In the genomic region with DNA sequence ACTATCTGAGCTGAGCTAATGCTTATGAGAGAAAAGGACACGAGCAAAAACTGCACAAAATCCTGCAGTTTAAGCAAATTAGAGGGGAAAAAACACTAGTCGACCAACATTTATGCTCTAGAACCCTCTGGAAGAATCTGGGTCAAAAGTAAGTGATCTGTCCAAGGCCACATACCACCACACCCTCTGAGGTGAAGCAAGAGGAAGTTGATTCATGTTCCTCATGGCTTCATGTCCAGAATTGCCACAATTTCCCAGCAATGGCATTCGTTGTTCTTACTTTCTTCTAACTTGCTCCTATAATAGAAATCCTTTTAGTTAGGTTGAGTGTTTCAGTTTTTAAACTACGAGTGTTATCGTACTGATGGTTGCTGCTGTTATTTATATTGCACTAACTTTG, we compare ENCODE assay signal across 28 mouse cellular contexts. TPM values are rescaled to one million over a fixed set of nuclear protein-coding genes. Genes with fewer than 3 reads are reported as not detected.
A peak's percentile ranks its signal among the peaks of the same experiment; 100 is the strongest.
DNase-seq lines count a peak whose midpoint lies in the region; ATAC-seq lines count a peak whose summit lies in the region.
"Had no signal": no experiment of that assay in that cellular context is flagged by ENCODE, and none has a peak within 500 bp of the region (broad histone marks: within the 10 kb centered on the region; RNA-seq: fewer than 3 reads in every experiment).

No protein-coding gene starts in this region.

- ATAC-seq in megakaryocyte, adult 5-6 weeks (ENCODE audit: poor library complexity, severe bottlenecking), result peak; percentile 84
- ATAC-seq in megakaryocyte-erythroid progenitor cell, adult 5-6 weeks (replicated peaks; ENCODE audit: low FRiP score, low TSS enrichment, poor library complexity, severe bottlenecking), result no peak
- ATAC-seq: activated CD4-positive, CD25-positive, alpha-beta regulatory T cell, adult 4 months; forebrain, embryonic 14.5 days; hindbrain, embryonic 16.5 days; intestine, embryonic 15.5 days; midbrain, embryonic 13.5 days had no signal

- peak; percentile 64 for DNase-seq in lung, postnatal 36 days
- DNase-seq in lung, postnatal 4 days, result no peak
- peak; percentile 50 for DNase-seq in NIH3T3 (ENCODE audit: low read depth)
- DNase-seq in heart, adult 8-10 months (ENCODE audit: low spot score), result no peak
- no peak for DNase-seq in spleen, adult 12 weeks (ENCODE audit: low spot score)
- DNase-seq: adrenal gland, adult 8-10 months; cerebellum, adult 2 months; cerebellum, postnatal 14 days; gastrocnemius, postnatal 36 days; heart, adult 2 months; heart, postnatal 14 days; kidney, adult 9 months; kidney, postnatal 10 days; layer of hippocampus, postnatal 36 days; left cerebral cortex, postnatal 4 days; liver, embryonic 13.5 days; lung, embryonic 14.5 days; right cerebral cortex, adult 18-20 months; thymus, adult 18-20 months; thymus, postnatal 36 days had no signal

RNA-seq across cellular contexts. Expression of a gene that starts 19.2 kb away (rescaled TPM):
- 29.8 and 31.3 TPM in 2 replicates for total RNA-seq in megakaryocyte, adult 5-6 weeks (2015)
- 25.1 and 32.3 TPM in 2 replicates for total RNA-seq in megakaryocyte, adult 5-6 weeks (2017)
- 1 to 10 TPM; 1.7 to 3.6 (median 2.3) TPM for total RNA-seq in heart, adult 8-10 months (2022)
- total RNA-seq in megakaryocyte-erythroid progenitor cell, adult 5-6 weeks (2014; fragmentation: Nextera tagmentation), result 1.7 TPM in 1 of 2 replicates, not detected in the other
- total RNA-seq in megakaryocyte-erythroid progenitor cell, adult 5-6 weeks (2017), result 0.38 TPM in 1 of 2 replicates, not detected in the other
- total RNA-seq: gastrocnemius, adult 18-20 months; layer of hippocampus, postnatal 36 days; left cerebral cortex, postnatal 4 days had no signal

RNA-seq across cellular contexts. Expression of a gene that starts 21.9 kb away (rescaled TPM):
- 81.7 and 82.1 TPM in 2 replicates for total RNA-seq in megakaryocyte, adult 5-6 weeks (2015)
- 93.8 and 106 TPM in 2 replicates for total RNA-seq in megakaryocyte, adult 5-6 weeks (2017)
- total RNA-seq in heart, adult 8-10 months (2022), result 10 to 100 TPM; 36.4 to 43.2 (median 38.0) TPM
- total RNA-seq in megakaryocyte-erythroid progenitor cell, adult 5-6 weeks (2014; fragmentation: Nextera tagmentation), result 23.3 and 36.0 TPM in 2 replicates
- 27.5 and 52.1 TPM in 2 replicates for total RNA-seq in megakaryocyte-erythroid progenitor cell, adult 5-6 weeks (2017)

Comparison
In these comparisons a context has a peak if more than half of its experiments do, and no peak if none do; other contexts are left out.
1. DNase-seq: peak in lung, postnatal 36 days (single experiment) and NIH3T3 (single experiment); none in lung, postnatal 4 days (0 of 2), heart, adult 8-10 months (single experiment) and spleen, adult 12 weeks (single experiment).
2. RNA of a gene that starts 19.2 kb away (total RNA-seq): 25.1 to 32.3 TPM in megakaryocyte, adult 5-6 weeks; 1.7 to 3.6 TPM in heart, adult 8-10 months and 0.38 to 1.7 TPM in megakaryocyte-erythroid progenitor cell, adult 5-6 weeks; every median in the first group is over 4 times any median in the second.